Mouse (Mus musculus) CD8-positive naive resting alpha-beta T cell, adult 57 days (primary cell): ENCODE measurements around the gene Tspan8. TPM values are rescaled to one million over a fixed set of nuclear protein-coding genes. Genes with fewer than 3 reads are reported as not detected.

Experiments
- total RNA-seq: library from RNA; stranded (reverse); gene quantifications from one replicate; pipeline ENCODE4 v1.2.4, GENCODE M21; 2023

The Tspan8 gene
- total RNA-seq, result not detected

DNA sequence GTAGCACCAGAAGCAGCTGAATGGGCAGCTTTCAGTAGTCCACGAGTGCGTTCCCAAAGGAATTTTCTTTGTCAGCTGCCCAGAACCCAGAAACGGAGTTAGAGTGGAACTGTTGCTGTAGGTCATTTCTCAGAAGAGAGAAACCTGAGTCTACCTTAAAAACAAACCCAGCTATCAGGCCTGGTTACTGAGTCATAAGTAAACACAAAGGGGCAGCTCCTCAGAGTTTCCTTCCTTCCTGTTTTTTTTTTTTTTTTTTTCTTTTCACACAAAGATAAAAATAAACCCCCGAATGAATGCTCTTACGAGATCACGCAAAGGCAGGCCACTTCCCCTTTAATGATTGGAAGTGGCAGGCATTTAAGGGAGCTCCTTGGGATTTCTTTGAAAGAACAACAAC is at the start of gene Tspan8:
Tspan8 (plus strand) TSS at position 322 of the 400 bp plus-strand sequence.

Other genes starting within 250 kb of the Tspan8 start
- gene A930009A15Rik, start 246.8 kb upstream of the Tspan8 start, total RNA-seq, result not detected
- not detected for gene Lgr5, start 229.1 kb upstream of the Tspan8 start, total RNA-seq
- gene Ptprr, start 201.4 kb downstream of the Tspan8 start, total RNA-seq, result not detected